Mouse (Mus musculus) urinary bladder, postnatal 36 days (tissue): Measurements from ENCODE around the gene Vegfc.

Source experiments
- DNase-seq, 2 experiments: peaks; one replicate each; pipeline ENCODE4 v3.0.0; 2022; ENCODE audit warnings: low spot score in 2 of 2, mixed read lengths in 1 of 2

The Vegfc gene

DNA sequence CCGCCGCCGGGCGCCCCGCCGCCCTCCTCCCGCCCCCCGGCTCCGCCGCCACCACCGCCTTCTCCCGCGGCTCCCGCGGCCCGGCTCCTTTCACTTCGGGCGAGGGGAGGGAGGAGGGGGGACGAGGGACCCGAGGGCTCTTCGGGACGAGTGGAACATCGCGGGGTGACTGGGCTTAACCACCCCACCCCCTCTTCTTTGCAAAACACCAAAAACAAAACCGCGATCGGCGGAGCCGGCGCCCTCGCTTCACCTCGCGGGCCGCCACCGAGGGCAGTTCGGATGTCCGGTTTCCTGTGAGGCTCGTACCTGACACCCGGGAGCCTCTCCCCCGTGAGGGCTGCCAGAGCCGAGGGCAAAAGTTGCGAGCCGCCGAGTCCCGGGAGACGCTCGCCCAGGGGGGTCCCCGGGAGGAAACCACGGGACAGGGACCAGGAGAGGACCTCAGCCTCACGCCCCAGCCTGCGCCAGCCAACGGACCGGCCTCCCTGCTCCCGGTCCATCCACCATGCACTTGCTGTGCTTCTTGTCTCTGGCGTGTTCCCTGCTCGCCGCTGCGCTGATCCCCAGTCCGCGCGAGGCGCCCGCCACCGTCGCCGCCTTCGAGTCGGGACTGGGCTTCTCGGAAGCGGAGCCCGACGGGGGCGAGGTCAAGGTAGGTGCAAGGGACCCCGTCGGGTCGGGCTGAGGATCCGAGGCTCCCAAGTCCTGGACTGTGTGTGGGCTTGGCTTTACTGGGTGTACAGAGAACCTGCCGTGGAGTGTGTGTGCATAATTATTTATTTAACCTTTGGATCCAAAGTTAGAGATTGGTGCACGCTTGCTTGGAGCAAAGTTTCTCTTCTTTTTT, at the start of gene Vegfc:
Gene Vegfc (plus strand): TSS at position 336 of the 850 bp plus-strand sequence.
- peak; percentile 25 to 43 for DNase-seq

DNA sequence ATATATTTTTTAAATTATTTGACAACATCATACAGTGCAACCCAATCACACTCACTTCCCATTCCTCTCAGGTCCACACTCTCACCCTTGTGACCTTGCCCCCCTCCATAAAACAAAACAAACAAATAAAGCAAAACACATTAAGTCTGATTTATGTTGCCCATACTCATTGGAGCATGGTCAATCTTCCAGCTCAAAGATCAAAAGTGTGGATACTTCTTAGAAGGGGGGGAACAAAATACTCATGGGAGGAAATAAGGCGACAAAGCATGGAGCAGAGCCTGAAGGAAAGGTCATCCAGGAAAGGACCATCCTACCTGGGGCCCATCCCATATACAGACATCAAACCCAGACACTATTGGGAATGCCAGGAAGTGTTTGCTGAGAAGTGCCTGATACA, 42.8 kb upstream of the Vegfc start:
- DNase-seq = no peak

DNA sequence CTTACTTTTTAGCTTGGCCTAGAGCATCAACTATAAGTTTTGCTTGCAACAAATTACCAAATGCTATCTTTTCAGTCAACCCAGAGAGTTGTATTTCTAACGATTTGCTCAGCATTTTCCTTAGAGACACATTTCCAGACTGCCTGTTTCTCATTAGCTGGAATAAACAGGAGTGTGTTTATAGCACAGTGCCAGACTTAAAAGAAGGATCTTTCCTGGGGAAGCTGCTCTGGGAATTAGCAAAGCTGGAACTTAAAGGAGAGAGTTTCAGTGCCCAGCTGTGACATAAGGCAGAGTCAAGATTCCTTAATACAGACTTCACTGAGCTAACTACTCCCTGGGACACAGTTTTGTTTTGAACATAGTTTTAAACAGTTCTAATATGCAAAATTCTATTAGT, 34.8 kb upstream of the Vegfc start:
- DNase-seq = no peak

DNA sequence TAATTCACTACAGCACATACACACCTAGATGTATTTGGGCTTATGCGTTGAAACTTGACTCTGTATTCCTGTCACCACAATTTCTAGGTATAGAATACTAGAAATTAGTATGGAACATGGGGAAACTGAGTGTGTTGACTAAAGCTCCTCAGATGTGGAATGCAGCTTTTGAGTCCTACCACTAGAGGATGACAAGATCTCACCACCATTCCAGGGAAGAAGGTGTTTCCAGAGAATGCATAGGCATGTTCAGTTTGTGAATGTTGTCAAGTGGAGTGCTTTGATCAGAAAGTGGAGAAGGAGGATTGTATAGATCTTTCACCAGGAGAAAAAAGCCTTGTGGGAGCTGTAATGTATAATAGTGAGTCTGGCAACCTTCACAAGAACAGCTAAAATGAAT, 33.9 kb upstream of the Vegfc start:
- no peak for DNase-seq

DNA sequence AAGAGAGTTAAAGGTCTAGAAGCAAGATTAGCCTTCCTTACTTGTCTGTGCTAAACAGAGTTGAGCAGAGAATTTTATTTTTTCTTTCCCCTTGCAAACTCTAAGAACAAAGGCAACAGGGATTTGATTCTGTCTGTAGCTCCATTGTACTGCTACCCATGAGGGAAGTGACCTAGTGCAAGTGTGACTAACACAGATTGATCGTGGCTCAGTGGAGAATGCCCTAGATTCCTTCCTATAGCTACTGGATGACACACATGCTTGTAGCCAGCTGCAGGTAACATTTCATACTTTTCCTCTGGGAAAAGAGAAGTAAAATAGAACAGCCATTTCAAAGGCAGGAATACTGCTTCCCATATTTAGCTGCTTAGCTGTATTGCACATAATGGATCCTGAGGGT, 24.2 kb upstream of the Vegfc start:
- no peak for DNase-seq

DNA sequence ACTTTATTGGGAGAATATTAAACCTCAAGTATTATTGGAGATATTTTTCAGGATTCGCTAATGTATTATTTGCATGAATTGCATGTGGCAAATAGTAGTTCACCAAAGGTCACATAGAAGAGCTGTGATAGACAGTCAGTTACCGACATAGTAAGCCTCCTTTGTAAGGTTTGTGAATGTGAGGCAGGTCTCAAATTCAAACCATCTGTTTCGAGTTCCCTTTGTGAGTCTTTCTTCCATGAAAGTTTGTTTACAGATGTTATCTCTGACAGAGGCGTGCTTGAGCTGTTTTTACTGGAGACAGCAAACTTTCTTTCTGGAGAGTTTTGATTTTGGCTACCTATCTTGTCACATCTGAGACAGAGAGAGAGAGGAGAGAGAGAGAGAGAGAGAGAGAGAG, 11.9 kb upstream of the Vegfc start:
- no peak for DNase-seq

DNA sequence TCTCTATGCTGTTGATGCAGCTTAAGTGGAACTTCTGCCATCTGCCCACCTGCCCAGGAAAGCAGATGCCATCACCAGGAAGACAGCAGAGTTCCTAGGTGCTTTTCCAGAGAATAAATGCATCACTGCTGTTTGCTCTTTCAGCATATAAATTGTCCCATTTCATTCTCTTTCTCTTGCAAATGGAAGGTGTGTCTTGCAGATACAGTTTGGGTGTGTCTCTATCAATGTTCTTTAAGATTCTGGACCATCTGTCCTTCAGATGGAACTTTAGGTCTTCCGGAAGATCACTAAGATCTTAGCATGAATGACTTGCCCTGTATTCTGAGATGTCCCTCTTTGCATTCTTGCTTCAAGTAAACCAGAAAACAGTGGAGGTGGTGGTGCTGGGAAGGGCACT, 1.1 kb upstream of the Vegfc start:
- DNase-seq = no peak

DNA sequence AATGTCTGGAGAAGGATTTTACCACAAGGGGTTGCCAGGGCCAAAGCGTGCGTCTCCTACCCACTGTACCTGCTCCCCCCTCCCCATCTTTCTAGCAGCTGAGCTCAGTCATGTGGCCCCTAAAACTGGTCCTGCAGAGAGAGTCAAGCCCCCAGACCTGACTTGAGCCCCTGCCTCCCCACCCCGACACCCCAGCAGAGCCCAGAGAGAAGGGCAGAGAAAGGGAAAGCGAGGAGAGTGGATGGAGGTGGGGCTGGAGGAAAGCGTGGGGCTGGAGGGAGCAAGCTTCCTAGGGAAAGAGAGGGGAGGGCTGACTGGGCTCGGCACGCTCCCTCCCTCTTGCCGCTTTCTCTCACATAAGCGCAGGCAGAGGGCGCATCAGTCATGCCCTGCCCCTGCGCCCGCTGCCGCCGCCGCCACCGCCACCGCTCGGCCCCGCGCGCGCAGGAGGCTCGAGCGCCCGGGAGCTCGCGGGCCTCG, 575 bp upstream of the Vegfc start:
- DNase-seq = peak; percentile 6 to 44

DNA sequence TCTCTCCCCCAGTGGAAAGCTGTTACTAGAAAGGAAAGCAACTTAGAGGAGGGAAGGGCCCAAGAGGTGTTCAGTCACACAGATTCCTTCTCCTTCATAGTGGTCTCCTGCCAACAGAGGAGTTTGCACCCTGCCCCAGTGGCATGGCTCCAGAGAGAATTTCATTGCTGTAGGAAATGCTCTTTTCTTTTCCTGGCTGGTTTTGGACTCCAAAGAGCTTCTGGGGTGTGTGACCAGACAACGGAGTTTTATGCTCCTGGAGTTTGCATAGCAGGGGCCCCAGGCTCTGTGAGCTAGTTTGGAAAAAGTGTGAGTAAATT, 675 bp downstream of the Vegfc start:
- DNase-seq = peak; percentile 0 to 1

DNA sequence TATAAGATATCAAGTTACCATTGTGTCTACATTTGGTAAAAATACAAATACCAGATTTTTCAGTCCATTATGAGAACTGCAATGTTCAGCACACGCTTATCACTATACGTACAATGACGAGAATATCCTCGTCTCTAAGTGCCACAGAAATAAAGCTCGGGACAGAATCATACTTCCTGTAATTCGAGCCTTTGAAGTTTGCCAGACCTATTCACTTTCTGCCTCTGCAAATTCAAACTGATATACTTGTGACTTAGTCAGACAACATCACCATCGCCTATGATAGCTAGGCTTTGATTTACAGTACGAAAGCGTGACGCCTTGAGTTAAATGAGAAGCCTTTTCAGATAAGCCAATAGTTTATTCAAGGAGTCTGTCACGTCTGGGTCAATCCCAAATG, 1.6 kb downstream of the Vegfc start:
- DNase-seq = no peak

DNA sequence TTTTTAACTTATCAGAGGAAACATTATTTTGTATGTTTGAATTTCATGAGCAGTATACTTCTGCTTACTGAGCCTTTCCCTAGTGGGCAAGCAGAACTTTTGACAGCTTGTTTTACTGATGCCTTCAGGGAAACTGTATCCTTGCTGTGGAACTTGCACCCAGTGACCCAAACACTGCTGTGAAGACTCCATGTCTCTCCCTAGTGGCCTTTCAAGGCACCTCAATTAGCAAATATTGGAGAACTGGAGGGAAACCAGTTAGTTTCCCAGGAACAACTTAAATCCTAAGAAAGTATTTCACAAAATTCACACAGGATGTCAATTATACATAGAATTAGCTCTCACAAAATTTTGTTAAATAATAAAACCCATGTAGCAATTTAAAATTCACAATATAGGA, 2.2 kb downstream of the Vegfc start:
- no peak for DNase-seq

DNA sequence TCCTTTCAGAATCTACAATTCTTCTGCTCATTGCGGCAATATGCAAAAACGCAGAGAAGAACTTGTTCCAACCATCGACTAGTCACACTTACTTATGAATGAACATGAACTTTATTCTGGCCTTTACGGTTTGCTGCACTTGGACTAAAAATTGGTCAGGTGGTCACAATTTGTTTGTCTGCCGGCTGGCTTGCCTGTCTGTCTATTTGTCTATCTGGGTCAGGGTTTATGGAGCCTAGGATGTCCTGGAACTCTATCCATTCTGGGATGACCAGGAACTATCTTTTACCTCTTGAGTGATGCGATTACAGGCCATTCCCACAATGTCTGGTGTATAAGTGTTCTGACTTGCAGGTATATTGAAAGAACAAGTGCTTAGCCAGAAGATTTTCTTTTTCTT, 8.5 kb downstream of the Vegfc start:
- no peak for DNase-seq

DNA sequence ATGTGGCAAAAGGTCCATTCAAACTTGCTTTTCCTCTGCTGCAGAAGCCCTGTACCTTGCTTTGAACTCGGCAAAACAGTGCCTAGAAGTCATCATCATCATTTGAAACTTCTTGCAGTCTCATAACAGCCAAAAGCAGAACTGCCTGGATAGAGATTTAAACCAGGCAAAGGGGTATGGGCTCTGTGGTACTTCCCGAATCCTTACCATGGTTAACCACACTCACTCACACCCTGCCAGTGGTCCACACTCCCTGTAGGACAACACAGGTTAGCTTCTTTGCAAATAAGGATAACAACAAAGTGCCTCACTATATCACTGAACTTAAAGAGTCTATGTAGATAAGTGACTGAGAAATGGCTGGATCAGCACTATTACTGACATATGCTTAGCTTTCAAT, 9.7 kb downstream of the Vegfc start:
- DNase-seq = no peak

DNA sequence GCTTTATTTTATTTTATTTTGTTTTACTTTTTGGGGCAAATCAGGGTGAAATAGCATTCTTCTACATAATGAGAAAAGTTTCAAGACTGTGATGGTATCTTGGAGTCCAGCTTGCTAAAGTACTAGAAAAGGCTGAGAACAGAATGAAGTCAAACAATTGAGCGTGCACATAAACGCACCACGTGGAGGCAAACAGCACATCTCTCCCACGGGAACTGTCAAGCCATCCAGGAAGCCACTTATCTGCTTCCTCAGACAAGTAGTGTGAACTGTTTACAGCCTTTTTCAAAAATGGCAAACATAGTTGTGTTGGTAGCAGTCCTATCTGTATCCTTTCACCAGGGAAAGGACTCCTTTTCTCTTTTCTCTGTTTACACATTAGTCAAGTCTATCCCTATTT, 11.8 kb downstream of the Vegfc start:
- no peak for DNase-seq

DNA sequence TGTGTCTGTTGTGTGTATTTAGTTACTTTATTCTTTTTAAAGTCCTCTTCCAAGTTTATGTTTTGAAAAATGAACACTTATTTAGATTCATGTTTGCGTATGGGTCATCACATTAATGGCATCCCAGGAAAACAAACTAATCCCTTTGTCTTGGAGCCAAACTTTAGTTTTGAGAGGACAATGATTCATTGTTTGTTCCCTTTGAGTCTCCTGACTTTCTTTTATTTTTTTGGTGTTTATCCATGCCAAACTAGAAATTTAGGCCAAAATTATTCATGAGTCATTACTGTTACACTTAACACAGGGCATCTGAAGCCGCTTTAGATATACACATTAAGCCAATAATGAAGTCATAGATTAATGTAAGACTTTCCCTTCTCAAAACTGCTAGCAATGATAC, 12.5 kb downstream of the Vegfc start:
- no peak for DNase-seq

DNA sequence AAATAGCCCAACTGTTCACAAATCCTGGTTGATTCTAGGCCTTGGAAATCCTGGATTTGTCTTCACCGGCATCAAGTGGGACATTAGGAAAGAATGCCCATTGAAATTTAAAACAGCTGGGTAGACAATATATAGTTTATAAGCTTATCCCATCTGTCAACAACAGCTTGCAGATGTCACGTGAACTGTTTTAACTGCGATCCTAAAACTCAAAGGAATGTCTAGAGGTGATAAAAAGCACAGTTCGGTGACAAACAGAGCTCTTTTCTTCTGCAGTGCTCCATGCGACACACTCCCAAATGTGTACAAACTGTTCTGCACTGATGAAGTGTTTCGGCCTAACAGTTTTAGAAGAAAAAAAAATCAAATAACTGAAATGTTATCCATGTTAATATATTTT, 22.7 kb downstream of the Vegfc start:
- no peak for DNase-seq

DNA sequence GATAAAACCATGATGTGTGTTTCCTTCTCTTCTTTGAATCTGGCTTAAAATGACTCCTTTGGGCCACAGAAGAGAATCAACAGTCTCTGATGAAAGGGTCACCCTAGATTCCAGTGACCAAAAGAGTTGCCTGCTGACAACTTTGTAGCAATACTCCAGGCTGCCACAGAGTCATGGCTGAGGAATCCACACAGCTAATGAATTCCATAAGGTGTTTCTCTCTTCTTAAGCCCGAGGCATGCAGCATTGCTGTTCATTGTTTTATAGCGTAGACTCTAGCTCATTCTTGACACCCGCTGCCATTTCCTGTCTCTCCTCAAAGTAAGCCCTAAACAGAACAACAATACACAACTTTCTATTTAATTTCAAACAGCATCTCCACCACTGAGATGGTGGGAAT, 37.2 kb downstream of the Vegfc start:
- no peak for DNase-seq

DNA sequence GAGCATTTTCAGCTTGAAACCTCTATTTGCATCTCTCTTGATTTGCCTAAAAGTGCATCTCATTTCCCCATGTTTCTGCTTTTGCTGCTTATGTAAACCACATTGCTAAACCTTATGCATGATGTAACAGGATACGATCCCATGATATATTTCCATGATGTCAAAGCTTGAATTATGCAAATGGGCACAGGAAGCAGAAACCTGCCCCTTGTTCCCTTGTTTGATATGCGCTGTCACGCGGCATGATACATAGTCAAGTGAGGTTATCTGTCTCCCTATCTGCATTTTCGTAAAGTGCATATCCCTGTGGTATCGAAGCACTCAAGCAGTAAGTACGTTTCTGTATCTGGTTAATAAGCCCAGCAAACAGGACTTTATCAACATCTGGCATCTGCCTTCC, 42.7 kb downstream of the Vegfc start:
- DNase-seq = no peak

DNA sequence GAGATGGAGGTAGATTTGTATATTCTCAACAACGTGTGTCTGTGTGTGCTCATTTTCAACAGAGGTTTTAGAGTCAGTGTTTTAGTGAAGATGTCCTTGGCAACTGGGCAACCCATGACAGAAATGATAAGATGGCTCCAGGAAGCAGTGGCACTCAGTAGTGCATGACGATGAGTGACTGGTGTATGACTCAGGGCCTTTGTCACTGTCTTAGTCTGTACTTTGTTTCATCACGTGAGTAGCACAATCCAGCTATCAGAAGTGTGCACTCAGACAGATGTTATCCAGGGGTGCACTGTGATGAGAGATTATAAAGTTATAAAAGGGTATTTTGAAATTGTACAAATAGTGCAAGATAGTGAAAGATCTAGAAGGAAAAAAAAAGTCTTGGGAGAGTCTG, 44.5 kb downstream of the Vegfc start:
- no peak for DNase-seq

DNA sequence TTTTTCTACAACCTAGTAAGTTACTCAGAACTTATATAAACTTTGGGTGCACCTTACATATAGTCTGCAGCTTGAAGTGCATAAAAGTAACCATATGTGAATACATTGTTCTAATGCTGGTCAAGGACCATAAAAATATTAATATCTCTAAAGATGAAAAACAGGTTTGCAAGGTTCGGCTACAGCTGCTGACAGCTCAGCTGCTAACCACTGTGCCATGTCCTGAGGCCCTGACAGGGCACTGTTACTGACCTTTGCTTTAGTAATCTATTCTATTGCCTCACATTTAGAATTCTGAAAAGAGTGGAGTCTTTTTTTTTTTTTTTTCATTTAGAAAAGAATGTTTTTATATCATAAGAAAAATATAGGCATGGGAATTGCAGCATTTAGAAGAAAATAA, 44.9 kb downstream of the Vegfc start:
- no peak for DNase-seq

DNA sequence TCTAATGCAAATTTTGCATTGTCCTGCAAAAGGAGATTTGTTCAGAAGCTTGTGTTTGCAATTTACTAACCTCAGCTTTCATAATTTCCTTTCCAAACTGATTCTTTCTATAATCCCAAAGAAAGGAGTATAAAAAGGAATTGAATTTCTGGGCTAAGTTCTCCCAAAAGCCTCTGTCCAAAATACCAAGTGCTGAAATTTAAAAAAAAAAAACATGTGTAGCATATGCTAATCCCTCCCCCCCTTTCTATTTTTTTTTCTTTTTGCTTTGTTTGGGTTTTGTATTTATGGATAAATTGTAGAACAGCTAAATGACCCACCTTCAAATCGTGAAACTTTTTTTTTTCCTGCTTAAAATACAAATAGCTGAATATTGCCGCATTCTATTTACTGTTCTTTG, 53.2 kb downstream of the Vegfc start:
- DNase-seq = no peak

DNA sequence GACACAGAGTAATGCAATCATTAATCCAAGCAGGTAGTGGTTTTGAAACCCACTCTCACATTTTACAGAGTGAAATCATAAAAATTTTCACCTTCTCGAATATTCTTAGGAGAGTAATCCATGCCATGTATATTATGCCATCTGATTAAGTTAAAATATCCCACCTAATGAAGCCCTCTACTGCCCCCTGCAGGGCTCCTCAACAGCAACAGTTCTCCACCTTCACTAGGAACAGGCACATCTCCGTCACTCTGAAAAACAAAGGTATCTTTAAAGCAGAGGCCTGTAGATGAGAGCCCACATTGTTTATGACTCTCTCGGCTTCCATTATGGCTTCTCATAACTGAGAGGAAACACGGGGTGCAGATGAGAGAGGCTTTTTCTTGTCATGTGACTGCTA, 75.8 kb downstream of the Vegfc start:
- peak; percentile 10 to 21 for DNase-seq

DNA sequence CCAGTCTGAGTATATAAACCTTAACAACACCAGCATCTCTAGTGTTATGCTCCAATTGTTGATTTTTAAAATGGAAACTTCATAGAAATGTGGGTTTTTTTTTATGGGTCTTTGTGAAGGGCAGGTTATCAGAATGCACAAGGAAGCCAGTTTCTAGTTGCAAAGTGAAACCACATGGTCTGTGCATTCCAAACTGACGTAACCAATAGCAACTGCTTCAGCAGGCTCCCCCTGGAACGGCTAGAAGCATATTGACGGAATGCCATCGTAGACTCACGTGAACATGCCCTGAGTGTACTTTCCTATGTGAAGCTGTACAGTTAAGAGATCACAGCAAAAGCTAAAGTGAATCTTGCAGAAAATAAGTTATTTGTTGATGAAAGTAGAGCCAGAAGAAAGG, 86.1 kb downstream of the Vegfc start:
- no peak for DNase-seq

DNA sequence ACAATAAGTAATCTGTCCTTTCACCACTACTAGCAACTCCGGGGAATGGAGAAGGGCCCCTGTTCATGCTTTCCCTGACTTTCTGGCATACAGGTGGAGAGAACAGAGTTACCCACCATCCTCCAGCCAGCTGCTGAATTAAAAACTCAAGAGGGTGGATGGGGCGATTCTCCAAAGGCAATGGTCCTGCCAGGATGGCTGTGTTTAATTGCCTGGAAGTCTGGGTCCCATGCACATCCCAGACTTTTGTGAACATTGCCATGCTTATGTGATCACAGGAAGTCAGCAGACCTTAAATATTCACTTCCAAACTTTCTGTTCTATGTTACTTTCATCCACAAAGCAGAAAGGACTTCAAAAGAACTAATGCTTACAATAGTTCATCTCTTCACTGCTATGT, 107.9 kb downstream of the Vegfc start:
- no peak for DNase-seq
